Mouse (Mus musculus): ENCODE results near the gene Cdk4.

GRCm38 (mm10) chr10:127083292-127083914 lies 20.1 kb downstream of the Cdk4 start:
- TF ChIP-seq CTCF (conservative IDR thresholded peaks at IDR 0.05; ENCODE audit: low read length) (no peak), POU5F1 (IDR thresholded peaks at IDR 0.05; ENCODE audit: borderline replicate concordance, low read length) (no peak)

Data from E14TG2a.4 (cell line).